Mouse (Mus musculus) liver, embryonic 12.5 days (tissue): ENCODE measurements around the gene Olfr13. TPM values are rescaled to one million over a fixed set of nuclear protein-coding genes. Genes with fewer than 3 reads are reported as not detected.
"Not testable (repeated sequence)": the region's sequence is repeated elsewhere in the genome, so short reads cannot be mapped to it uniquely, and the experiment has no call there.

ENCODE experiments used
- ATAC-seq: fragments of 200-750 bp; cut with Nextera tagmentation; 2 replicates; pipeline ENCODE4 v1.8.0; 2017; ENCODE audit warnings: moderate number of reproducible peaks, mild to moderate bottlenecking, moderate library complexity
- H3K27ac ChIP-seq: fragments of 300-500 bp; sonication (generic); 2 replicates; pipeline ENCODE4 v1.5.1; 2016; ENCODE audit warnings: mild to moderate bottlenecking
- H3K27me3 ChIP-seq: fragments of 300-500 bp; sonication (generic); replicated peaks from 2 replicates; pipeline ENCODE4 v1.6.1; 2016; ENCODE audit warnings: mild to moderate bottlenecking, moderate library complexity
- H3K36me3 ChIP-seq: fragments of 300-500 bp; sonication (generic); 2 replicates; pipeline ENCODE4 v1.6.1; 2016; ENCODE audit warnings: mild to moderate bottlenecking, moderate library complexity
- H3K4me1 ChIP-seq: fragments of 300-500 bp; sonication (generic); 2 replicates; pipeline ENCODE4 v1.6.1; 2016
- H3K4me2 ChIP-seq: fragments of 300-500 bp; sonication (generic); 2 replicates; pipeline ENCODE4 v1.6.1; 2016; ENCODE audit warnings: mild to moderate bottlenecking, moderate library complexity
- H3K4me3 ChIP-seq: fragments of 300-500 bp; sonication (generic); 2 replicates; pipeline ENCODE4 v1.5.1; 2016; ENCODE audit warnings: mild to moderate bottlenecking, moderate library complexity
- H3K9ac ChIP-seq: fragments of 300-500 bp; sonication (generic); 2 replicates; pipeline ENCODE4 v1.6.1; 2016; ENCODE audit warnings: mild to moderate bottlenecking, moderate library complexity
- H3K9me3 ChIP-seq: fragments of 300-500 bp; sonication (generic); replicated peaks from 2 replicates; pipeline ENCODE4 v1.6.1; 2016; ENCODE audit warnings: mild to moderate bottlenecking, moderate library complexity
- polyA plus RNA-seq: library from polyadenylated mRNA; unstranded; fragments of >200 nt; fragmentation: Nextera tagmentation; extraction: Ambion mirVana; gene quantifications from 2 replicates; pipeline ENCODE4 v1.2.1, GENCODE M21; 2016

The Olfr13 gene
- polyA plus RNA-seq, 1 experiment from 2014 or later: not detected

- H3K9me3 ChIP-seq, H3K4me3 ChIP-seq, H3K36me3 ChIP-seq, H3K9ac ChIP-seq, ATAC-seq, H3K4me1 ChIP-seq, H3K4me2 ChIP-seq, H3K27me3 ChIP-seq, H3K27ac ChIP-seq: not testable (repeated sequence)
Observed at GRCm38 (mm10) chr6:43212873-43213272, 40.9 kb downstream of the Olfr13 start, which contains the start of gene Olfr434. Olfr434 (plus strand) TSS chr6:43213021.

Other genes starting within 250 kb of the Olfr13 start
- gene Olfr444, start 223.1 kb upstream of the Olfr13 start, polyA plus RNA-seq: not detected in 2 replicates
- not detected in 2 replicates for gene Olfr441, start 65.8 kb upstream of the Olfr13 start, polyA plus RNA-seq
- gene Olfr237-ps1, start 25.6 kb upstream of the Olfr13 start, polyA plus RNA-seq: not detected in 2 replicates
- gene Olfr437, start 8.9 kb upstream of the Olfr13 start, polyA plus RNA-seq: not detected in 2 replicates
- gene Olfr435, start 25.0 kb downstream of the Olfr13 start, polyA plus RNA-seq: not detected in 2 replicates
- gene Olfr434, start 40.9 kb downstream of the Olfr13 start, polyA plus RNA-seq: not detected in 2 replicates
- gene Olfr47, start 59.4 kb downstream of the Olfr13 start, polyA plus RNA-seq: not detected in 2 replicates
- 2.3 and 2.5 TPM in 2 replicates for gene Arhgef5, start 93.4 kb downstream of the Olfr13 start, polyA plus RNA-seq
- gene Nobox, start 137.4 kb downstream of the Olfr13 start, polyA plus RNA-seq: 0.17 TPM in 1 of 2 replicates, not detected in the other